Mouse (Mus musculus): ENCODE data around the gene Cep41. TPM values are rescaled to one million over a fixed set of nuclear protein-coding genes. Genes with fewer than 3 reads are reported as not detected.

The Cep41 gene
- polyA plus RNA-seq, 1 experiment from 2014 or later = 19.5 TPM

GRCm38 (mm10) chr6:30664776-30665175 lies 28.8 kb downstream of the Cep41 start:
- no peak for ATAC-seq
- peaks cover 37% of the 10 kb centered on the region for H3K4me1 ChIP-seq
- peak overlapping the region; percentile 45 for H3K27ac ChIP-seq
- no peak overlapping the region for H3K4me3 ChIP-seq
- H3K4me2 ChIP-seq = no peak overlapping the region
- no peaks in the 10 kb centered on the region for H3K27me3 ChIP-seq
- H3K9ac ChIP-seq = no peak overlapping the region
- 19% methylated on average over 6 of the region's 6 CpGs for WGBS
- no peaks in the 10 kb centered on the region for H3K9me3 ChIP-seq (replicated peaks)
- H3K36me3 ChIP-seq (ENCODE audit: poor library complexity, severe bottlenecking) = peaks cover 8% of the 10 kb centered on the region; the same call in 1 of the 2 replicates

GRCm38 (mm10) chr6:30658619-30659018 lies 34.9 kb downstream of the Cep41 start:
- H3K4me1 ChIP-seq = peaks cover 34% of the 10 kb centered on the region
- H3K36me3 ChIP-seq (ENCODE audit: poor library complexity, severe bottlenecking) = peaks cover 8% of the 10 kb centered on the region; the same call in 1 of the 2 replicates
- no peak overlapping the region for H3K9ac ChIP-seq
- no peak overlapping the region for H3K4me3 ChIP-seq
- ATAC-seq = no peak
- 80% methylated on average over 9 of the region's 9 CpGs for WGBS
- H3K27me3 ChIP-seq = no peaks in the 10 kb centered on the region
- H3K27ac ChIP-seq = no peak overlapping the region
- no peaks in the 10 kb centered on the region for H3K9me3 ChIP-seq (replicated peaks)
- H3K4me2 ChIP-seq = no peak overlapping the region

GRCm38 (mm10) chr6:30657279-30657678 lies 36.3 kb downstream of the Cep41 start:
- WGBS = 94% methylated on average over 12 of the region's 12 CpGs
- no peak overlapping the region for H3K27ac ChIP-seq
- no peaks in the 10 kb centered on the region for H3K27me3 ChIP-seq
- H3K4me3 ChIP-seq = no peak overlapping the region
- H3K4me2 ChIP-seq = no peak overlapping the region
- peaks cover 47% of the 10 kb centered on the region for H3K4me1 ChIP-seq
- H3K9ac ChIP-seq = no peak overlapping the region
- peaks cover 8% of the 10 kb centered on the region; the same call in 1 of the 2 replicates for H3K36me3 ChIP-seq (ENCODE audit: poor library complexity, severe bottlenecking)
- ATAC-seq = no peak
- H3K9me3 ChIP-seq (replicated peaks) = no peaks in the 10 kb centered on the region

GRCm38 (mm10) chr6:30654932-30655331 lies 38.6 kb downstream of the Cep41 start:
- WGBS = 46% methylated on average over 3 of the region's 3 CpGs
- no peak overlapping the region for H3K4me3 ChIP-seq
- H3K36me3 ChIP-seq (ENCODE audit: poor library complexity, severe bottlenecking) = no peaks in the 10 kb centered on the region
- H3K9ac ChIP-seq = peak overlapping the region; percentile 0; the same call in 1 of the 2 replicates
- peak overlapping the region; percentile 26; the same call in 1 of the 2 replicates for H3K4me2 ChIP-seq
- H3K27me3 ChIP-seq = no peaks in the 10 kb centered on the region
- H3K4me1 ChIP-seq = peaks cover 48% of the 10 kb centered on the region
- no peaks in the 10 kb centered on the region for H3K9me3 ChIP-seq (replicated peaks)
- ATAC-seq = peak; percentile 45
- H3K27ac ChIP-seq = peak overlapping the region; percentile 84

GRCm38 (mm10) chr6:30654402-30654859 lies 39.1 kb downstream of the Cep41 start:
- no peaks in the 10 kb centered on the region for H3K9me3 ChIP-seq (replicated peaks)
- H3K4me1 ChIP-seq = peaks cover 53% of the 10 kb centered on the region
- H3K9ac ChIP-seq = peak overlapping the region; percentile 0; the same call in 1 of the 2 replicates
- H3K27me3 ChIP-seq = no peaks in the 10 kb centered on the region
- H3K4me2 ChIP-seq = peak overlapping the region; percentile 26
- peak; percentile 72 for ATAC-seq
- H3K27ac ChIP-seq = peak overlapping the region; percentile 84
- H3K4me3 ChIP-seq = no peak overlapping the region
- WGBS = 8% methylated on average over 6 of the region's 6 CpGs
- no peaks in the 10 kb centered on the region for H3K36me3 ChIP-seq (ENCODE audit: poor library complexity, severe bottlenecking)

- Histone ChIP-seq H3K36me3 (ENCODE audit: poor library complexity, severe bottlenecking) (no peaks in the 10 kb centered on the region), H3K4me3 (no peak overlapping the region), H3K4me1 (peaks cover 55% of the 10 kb centered on the region), H3K9ac (no peak overlapping the region), H3K9me3 (replicated peaks) (no peaks in the 10 kb centered on the region), H3K27ac (peak overlapping the region; percentile 84), H3K4me2 (no peak overlapping the region), H3K27me3 (no peaks in the 10 kb centered on the region)
- no peak for ATAC-seq
- WGBS = 66% methylated on average over 6 of the region's 6 CpGs
Measured at GRCm38 (mm10) chr6:30653518-30653917, 40.0 kb downstream of the Cep41 start.

- 43% methylated on average over 9 of the region's 9 CpGs for WGBS
- H3K27me3 ChIP-seq = no peaks in the 10 kb centered on the region
- H3K9me3 ChIP-seq (replicated peaks) = no peaks in the 10 kb centered on the region
- peak overlapping the region; percentile 84 for H3K27ac ChIP-seq
- H3K4me1 ChIP-seq = peaks cover 55% of the 10 kb centered on the region
- no peak overlapping the region for H3K4me2 ChIP-seq
- ATAC-seq = no peak
- no peaks in the 10 kb centered on the region for H3K36me3 ChIP-seq (ENCODE audit: poor library complexity, severe bottlenecking)
- no peak overlapping the region for H3K4me3 ChIP-seq
- no peak overlapping the region for H3K9ac ChIP-seq
Measured at GRCm38 (mm10) chr6:30652425-30653188, 40.9 kb downstream of the Cep41 start.

GRCm38 (mm10) chr6:30649651-30650296 lies 43.8 kb downstream of the Cep41 start:
- no peak overlapping the region for H3K9ac ChIP-seq
- H3K4me2 ChIP-seq = no peak overlapping the region
- H3K4me3 ChIP-seq = no peak overlapping the region
- no peaks in the 10 kb centered on the region for H3K9me3 ChIP-seq (replicated peaks)
- no peaks in the 10 kb centered on the region for H3K27me3 ChIP-seq
- H3K4me1 ChIP-seq = peaks cover 38% of the 10 kb centered on the region
- no peaks in the 10 kb centered on the region for H3K36me3 ChIP-seq (ENCODE audit: poor library complexity, severe bottlenecking)
- 64% methylated on average over 11 of the region's 11 CpGs for WGBS
- no peak for ATAC-seq
- H3K27ac ChIP-seq = 0 out of 2 replicates have a peak overlapping the region, but pooled peaks have one; percentile 14

GRCm38 (mm10) chr6:30645379-30645778 lies 48.2 kb downstream of the Cep41 start:
- Histone ChIP-seq H3K4me3 (no peak overlapping the region), H3K4me1 (peaks cover 17% of the 10 kb centered on the region), H3K27ac (no peak overlapping the region), H3K9me3 (replicated peaks) (no peaks in the 10 kb centered on the region), H3K36me3 (ENCODE audit: poor library complexity, severe bottlenecking) (no peaks in the 10 kb centered on the region), H3K4me2 (no peak overlapping the region), H3K9ac (no peak overlapping the region), H3K27me3 (no peaks in the 10 kb centered on the region)
- WGBS = 82% methylated on average over 6 of the region's 6 CpGs
- ATAC-seq = no peak

GRCm38 (mm10) chr6:30644462-30644861 lies 49.1 kb downstream of the Cep41 start:
- H3K27ac ChIP-seq = no peak overlapping the region
- no peak overlapping the region for H3K9ac ChIP-seq
- no peak overlapping the region for H3K4me2 ChIP-seq
- no peak for ATAC-seq
- H3K9me3 ChIP-seq (replicated peaks) = no peaks in the 10 kb centered on the region
- no peak overlapping the region for H3K4me3 ChIP-seq
- H3K27me3 ChIP-seq = no peaks in the 10 kb centered on the region
- H3K4me1 ChIP-seq = peaks cover 10% of the 10 kb centered on the region
- WGBS = 52% methylated on average over 3 of the region's 3 CpGs
- H3K36me3 ChIP-seq (ENCODE audit: poor library complexity, severe bottlenecking) = no peaks in the 10 kb centered on the region

GRCm38 (mm10) chr6:30643694-30644460 lies 49.7 kb downstream of the Cep41 start:
- no peak overlapping the region for H3K4me2 ChIP-seq
- no peak overlapping the region for H3K9ac ChIP-seq
- H3K4me1 ChIP-seq = peaks cover 8% of the 10 kb centered on the region
- H3K27me3 ChIP-seq = no peaks in the 10 kb centered on the region
- ATAC-seq = no peak
- 90% methylated on average over 12 of the region's 12 CpGs for WGBS
- H3K4me3 ChIP-seq = no peak overlapping the region
- H3K9me3 ChIP-seq (replicated peaks) = no peaks in the 10 kb centered on the region
- H3K36me3 ChIP-seq (ENCODE audit: poor library complexity, severe bottlenecking) = no peaks in the 10 kb centered on the region
- H3K27ac ChIP-seq = no peak overlapping the region
